Mouse (Mus musculus): ENCODE data around the gene Zcchc13. TPM values are rescaled to one million over a fixed set of nuclear protein-coding genes. Genes with fewer than 3 reads are reported as not detected.

Zcchc13 gene
- not detected in 2 replicates for polyA plus RNA-seq (2015; fragmentation: Nextera tagmentation; extraction: Ambion mirVana)

- Histone ChIP-seq H3K4me3 (replicated peaks) (no peak within 1 kb of the TSS), H3K27me3 (peaks cover 5% of the 10 kb centered on the region), H3K9ac (no peak within 1 kb of the TSS), H3K4me2 (no peak within 1 kb of the TSS), H3K36me3 (replicated peaks) (no peaks in the 10 kb centered on the region), H3K9me3 (replicated peaks) (no peaks in the 10 kb centered on the region), H3K27ac (replicated peaks) (no peak within 1 kb of the TSS), H3K4me1 (replicated peaks) (no peaks in the 10 kb centered on the region)
- WGBS (ENCODE audit: insufficient replicate concordance) = 70% methylated on average over 12 of the region's 12 CpGs
- no peak for ATAC-seq (ENCODE audit: insufficient read depth)
Measured at GRCm38 (mm10) chrX:103630303-103630702, at the start of gene Zcchc13. TSS of gene Zcchc13 (plus strand) at chrX:103630586.

GRCm38 (mm10) chrX:103584262-103584661, 46.1 kb upstream of the Zcchc13 start:
- 11% methylated on average over 1 of the region's 1 CpGs for WGBS (ENCODE audit: insufficient replicate concordance)
- Histone ChIP-seq H3K4me2 (no peak overlapping the region), H3K36me3 (replicated peaks) (peaks cover 6% of the 10 kb centered on the region; the same call in 1 of the 2 replicates), H3K9ac (no peak overlapping the region), H3K9me3 (replicated peaks) (no peaks in the 10 kb centered on the region), H3K4me1 (replicated peaks) (peaks cover 4% of the 10 kb centered on the region; the same call in 1 of the 2 replicates), H3K27ac (replicated peaks) (no peak overlapping the region), H3K4me3 (replicated peaks) (no peak overlapping the region), H3K27me3 (no peaks in the 10 kb centered on the region)
- ATAC-seq (ENCODE audit: insufficient read depth) = no peak

- no peaks in the 10 kb centered on the region for H3K27me3 ChIP-seq
- no peak overlapping the region for H3K9ac ChIP-seq
- no peaks in the 10 kb centered on the region for H3K9me3 ChIP-seq (replicated peaks)
- H3K36me3 ChIP-seq (replicated peaks) = peaks cover 28% of the 10 kb centered on the region
- no peak for ATAC-seq (ENCODE audit: insufficient read depth)
- H3K4me3 ChIP-seq (replicated peaks) = no peak overlapping the region
- no peak overlapping the region for H3K27ac ChIP-seq (replicated peaks)
- WGBS (ENCODE audit: insufficient replicate concordance) = 75% methylated on average over 6 of the region's 6 CpGs
- no peaks in the 10 kb centered on the region for H3K4me1 ChIP-seq (replicated peaks)
- H3K4me2 ChIP-seq = no peak overlapping the region
Measured at GRCm38 (mm10) chrX:103592056-103592455, 38.3 kb upstream of the Zcchc13 start.

- no peak for ATAC-seq (ENCODE audit: insufficient read depth)
- no peaks in the 10 kb centered on the region for H3K27me3 ChIP-seq
- 71% methylated on average over 5 of the region's 5 CpGs for WGBS (ENCODE audit: insufficient replicate concordance)
Measured at GRCm38 (mm10) chrX:103602553-103602952, 27.8 kb upstream of the Zcchc13 start.

GRCm38 (mm10) chrX:103604211-103604610, 26.2 kb upstream of the Zcchc13 start:
- Histone ChIP-seq H3K36me3 (replicated peaks) (peaks cover 73% of the 10 kb centered on the region), H3K27ac (replicated peaks) (no peak overlapping the region), H3K4me3 (replicated peaks) (no peak overlapping the region), H3K9ac (no peak overlapping the region), H3K9me3 (replicated peaks) (no peaks in the 10 kb centered on the region), H3K4me2 (no peak overlapping the region), H3K4me1 (replicated peaks) (no peaks in the 10 kb centered on the region), H3K27me3 (no peaks in the 10 kb centered on the region)
- WGBS (ENCODE audit: insufficient replicate concordance) = 84% methylated on average over 5 of the region's 5 CpGs
- no peak for ATAC-seq (ENCODE audit: insufficient read depth)

More at GRCm38 (mm10) chrX:103602553-103602952, 27.8 kb upstream of the Zcchc13 start:
- H3K4me3 ChIP-seq (replicated peaks) = no peak overlapping the region
- no peak overlapping the region for H3K4me2 ChIP-seq
- H3K9ac ChIP-seq = no peak overlapping the region
- H3K4me1 ChIP-seq (replicated peaks) = no peaks in the 10 kb centered on the region
- H3K9me3 ChIP-seq (replicated peaks) = no peaks in the 10 kb centered on the region
- H3K36me3 ChIP-seq (replicated peaks) = peaks cover 73% of the 10 kb centered on the region
- H3K27ac ChIP-seq (replicated peaks) = no peak overlapping the region

GRCm38 (mm10) chrX:103605473-103605872, 24.9 kb upstream of the Zcchc13 start:
- WGBS (ENCODE audit: insufficient replicate concordance) = 75% methylated on average over 8 of the region's 8 CpGs
- H3K36me3 ChIP-seq (replicated peaks) = peaks cover 83% of the 10 kb centered on the region

GRCm38 (mm10) chrX:103610401-103610800, 20.0 kb upstream of the Zcchc13 start:
- Histone ChIP-seq H3K9ac (no peak overlapping the region), H3K36me3 (replicated peaks) (peaks cover 68% of the 10 kb centered on the region), H3K27ac (replicated peaks) (no peak overlapping the region), H3K4me1 (replicated peaks) (peaks cover under 1% of the 10 kb centered on the region; the same call in 1 of the 2 replicates), H3K27me3 (no peaks in the 10 kb centered on the region), H3K4me2 (no peak overlapping the region), H3K4me3 (replicated peaks) (no peak overlapping the region), H3K9me3 (replicated peaks) (no peaks in the 10 kb centered on the region)
- ATAC-seq (ENCODE audit: insufficient read depth) = no peak
- 89% methylated on average over 5 of the region's 5 CpGs for WGBS (ENCODE audit: insufficient replicate concordance)

More at GRCm38 (mm10) chrX:103605473-103605872, 24.9 kb upstream of the Zcchc13 start:
- Histone ChIP-seq H3K27ac (replicated peaks) (no peak overlapping the region), H3K9ac (no peak overlapping the region), H3K4me2 (no peak overlapping the region), H3K4me1 (replicated peaks) (no peaks in the 10 kb centered on the region), H3K4me3 (replicated peaks) (no peak overlapping the region), H3K27me3 (no peaks in the 10 kb centered on the region), H3K9me3 (replicated peaks) (no peaks in the 10 kb centered on the region)
- ATAC-seq (ENCODE audit: insufficient read depth) = no peak

- peaks cover 7% of the 10 kb centered on the region for H3K4me1 ChIP-seq (replicated peaks)
- no peaks in the 10 kb centered on the region for H3K27me3 ChIP-seq
- no peak overlapping the region for H3K9ac ChIP-seq
- no peak overlapping the region for H3K27ac ChIP-seq (replicated peaks)
- H3K36me3 ChIP-seq (replicated peaks) = peaks cover 59% of the 10 kb centered on the region
- H3K9me3 ChIP-seq (replicated peaks) = no peaks in the 10 kb centered on the region
- 98% methylated on average over 2 of the region's 2 CpGs for WGBS (ENCODE audit: insufficient replicate concordance)
- H3K4me3 ChIP-seq (replicated peaks) = no peak overlapping the region
- no peak overlapping the region for H3K4me2 ChIP-seq
- no peak for ATAC-seq (ENCODE audit: insufficient read depth)
Measured at GRCm38 (mm10) chrX:103611462-103611861, 18.9 kb upstream of the Zcchc13 start.

- H3K9ac ChIP-seq = no peak overlapping the region
- H3K36me3 ChIP-seq (replicated peaks) = peaks cover 31% of the 10 kb centered on the region
- WGBS (ENCODE audit: insufficient replicate concordance) = 89% methylated on average over 24 of the region's 24 CpGs
- no peak overlapping the region for H3K27ac ChIP-seq (replicated peaks)
- no peaks in the 10 kb centered on the region for H3K9me3 ChIP-seq (replicated peaks)
- peaks cover 16% of the 10 kb centered on the region for H3K4me1 ChIP-seq (replicated peaks)
- no peak overlapping the region for H3K4me3 ChIP-seq (replicated peaks)
- H3K27me3 ChIP-seq = no peaks in the 10 kb centered on the region
- ATAC-seq (ENCODE audit: insufficient read depth) = no peak
- no peak overlapping the region for H3K4me2 ChIP-seq
Measured at GRCm38 (mm10) chrX:103614700-103615233, 15.6 kb upstream of the Zcchc13 start.

GRCm38 (mm10) chrX:103615453-103615852, 14.9 kb upstream of the Zcchc13 start:
- peak overlapping the region; percentile 84; the same call in 1 of the 2 replicates for H3K27ac ChIP-seq (replicated peaks)
- H3K9ac ChIP-seq = peak overlapping the region; percentile 62
- WGBS (ENCODE audit: insufficient replicate concordance) = 79% methylated on average over 4 of the region's 4 CpGs

GRCm38 (mm10) chrX:103616162-103616535, 14.2 kb upstream of the Zcchc13 start:
- ATAC-seq (ENCODE audit: insufficient read depth) = peak; percentile 56

More at GRCm38 (mm10) chrX:103615453-103615852, 14.9 kb upstream of the Zcchc13 start:
- Histone ChIP-seq H3K4me1 (replicated peaks) (peaks cover 16% of the 10 kb centered on the region), H3K27me3 (no peaks in the 10 kb centered on the region), H3K4me3 (replicated peaks) (peak overlapping the region; percentile 68), H3K9me3 (replicated peaks) (no peaks in the 10 kb centered on the region), H3K36me3 (replicated peaks) (peaks cover 27% of the 10 kb centered on the region), H3K4me2 (peak overlapping the region; percentile 70)
- no peak for ATAC-seq (ENCODE audit: insufficient read depth)

More at GRCm38 (mm10) chrX:103616162-103616535, 14.2 kb upstream of the Zcchc13 start:
- no peaks in the 10 kb centered on the region for H3K9me3 ChIP-seq (replicated peaks)
- peak overlapping the region; percentile 84 for H3K27ac ChIP-seq (replicated peaks)
- WGBS (ENCODE audit: insufficient replicate concordance) = 22% methylated on average over 19 of the region's 19 CpGs
- H3K4me3 ChIP-seq (replicated peaks) = peak overlapping the region; percentile 68
- H3K4me2 ChIP-seq = peak overlapping the region; percentile 70
- H3K27me3 ChIP-seq = no peaks in the 10 kb centered on the region
- peaks cover 23% of the 10 kb centered on the region for H3K36me3 ChIP-seq (replicated peaks)
- peaks cover 16% of the 10 kb centered on the region for H3K4me1 ChIP-seq (replicated peaks)
- peak overlapping the region; percentile 62 for H3K9ac ChIP-seq

Measured in liver, embryonic 15.5 days (tissue).